Mouse (Mus musculus): Measurements from ENCODE around the gene Il33. TPM values are rescaled to one million over a fixed set of nuclear protein-coding genes. Genes with fewer than 3 reads are reported as not detected.

The Il33 gene
- total RNA-seq, 2 experiments from 2014 or later = 29.9 to 37.1 TPM

GRCm38 (mm10) chr19:29894381-29894780, 30.5 kb upstream of the Il33 start:
- TF ChIP-seq CTCF (IDR thresholded peaks at IDR 0.05) = no peak
- Histone ChIP-seq H3K4me3 (no peak overlapping the region), H3K27ac (no peak overlapping the region)
- DNase-seq (ENCODE audit: extremely low spot score in 1 of 2, low spot score in 2 of 2) = no peak
- intact Hi-C loops (cut with DNase I) = no loop called here

- Histone ChIP-seq H3K4me3 (no peak overlapping the region), H3K27ac (no peak overlapping the region)
- intact Hi-C loops (cut with DNase I) = no loop called here
- TF ChIP-seq CTCF (IDR thresholded peaks at IDR 0.05) = no peak
- no peak for DNase-seq (ENCODE audit: extremely low spot score in 1 of 2, low spot score in 2 of 2)
Observed at GRCm38 (mm10) chr19:29895047-29895446, 29.9 kb upstream of the Il33 start.

GRCm38 (mm10) chr19:29900318-29900717, 24.6 kb upstream of the Il33 start:
- Histone ChIP-seq H3K27ac (no peak overlapping the region), H3K4me3 (no peak overlapping the region)
- no peak for DNase-seq (ENCODE audit: extremely low spot score in 1 of 2, low spot score in 2 of 2)
- intact Hi-C loops (cut with DNase I) = no loop called here
- no peak for TF ChIP-seq CTCF (IDR thresholded peaks at IDR 0.05)

- Histone ChIP-seq H3K27ac (no peak overlapping the region), H3K4me3 (no peak overlapping the region)
- DNase-seq (ENCODE audit: extremely low spot score in 1 of 2, low spot score in 2 of 2) = no peak
- TF ChIP-seq CTCF (IDR thresholded peaks at IDR 0.05) = no peak
- intact Hi-C loops (cut with DNase I) = no loop called here
Observed at GRCm38 (mm10) chr19:29902343-29903070, 22.4 kb upstream of the Il33 start.

- no peak for TF ChIP-seq CTCF (IDR thresholded peaks at IDR 0.05)
- Histone ChIP-seq H3K27ac (no peak overlapping the region), H3K4me3 (no peak overlapping the region)
- intact Hi-C loops (cut with DNase I) = no loop called here
- DNase-seq (ENCODE audit: extremely low spot score in 1 of 2, low spot score in 2 of 2) = no peak
Observed at GRCm38 (mm10) chr19:29905896-29906295, 19.0 kb upstream of the Il33 start.

- H3K4me3 ChIP-seq = no peak overlapping the region
- intact Hi-C loops (cut with DNase I) = no loop called here
- DNase-seq (ENCODE audit: extremely low spot score in 1 of 2, low spot score in 2 of 2) = no peak
- no peak overlapping the region for H3K27ac ChIP-seq
- TF ChIP-seq CTCF (IDR thresholded peaks at IDR 0.05) = no peak
Observed at GRCm38 (mm10) chr19:29909166-29909565, 15.7 kb upstream of the Il33 start.

- intact Hi-C loops (cut with DNase I) = no loop called here
- H3K4me3 ChIP-seq = no peak overlapping the region
- no peak for DNase-seq (ENCODE audit: extremely low spot score in 1 of 2, low spot score in 2 of 2)
- no peak for TF ChIP-seq CTCF (IDR thresholded peaks at IDR 0.05)
- no peak overlapping the region for H3K27ac ChIP-seq
Observed at GRCm38 (mm10) chr19:29911919-29912318, 13.0 kb upstream of the Il33 start.

- no peak for DNase-seq (ENCODE audit: extremely low spot score in 1 of 2, low spot score in 2 of 2)
- Histone ChIP-seq H3K4me3 (no peak overlapping the region), H3K27ac (peak overlapping the region; percentile 19; the same call in 1 of the 2 replicates)
- no peak for TF ChIP-seq CTCF (IDR thresholded peaks at IDR 0.05)
- intact Hi-C loops (cut with DNase I) = no loop called here
Observed at GRCm38 (mm10) chr19:29917421-29917820, 7.5 kb upstream of the Il33 start.

- intact Hi-C loops (cut with DNase I) = loop anchor here (5.0 kb wide), 1 partner anchor 84 kb away; no protein-coding TSS in a partner anchor
- peak overlapping the region; percentile 34; the same call in 1 of the 2 replicates for H3K27ac ChIP-seq
- H3K4me3 ChIP-seq = peak overlapping the region; percentile 24
- DNase-seq (ENCODE audit: extremely low spot score in 1 of 2, low spot score in 2 of 2) = no peak
- no peak for TF ChIP-seq CTCF (IDR thresholded peaks at IDR 0.05)
Observed at GRCm38 (mm10) chr19:29926101-29926755, 1.3 kb downstream of the Il33 start.

- no peak for TF ChIP-seq CTCF (IDR thresholded peaks at IDR 0.05)
- Histone ChIP-seq H3K27ac (no peak overlapping the region), H3K4me3 (no peak overlapping the region)
- DNase-seq (ENCODE audit: extremely low spot score in 1 of 2, low spot score in 2 of 2) = no peak
- intact Hi-C loops (cut with DNase I) = no loop called here
Observed at GRCm38 (mm10) chr19:29930296-29930695, 5.4 kb downstream of the Il33 start.

GRCm38 (mm10) chr19:29937445-29937844, 12.5 kb downstream of the Il33 start:
- intact Hi-C loops (cut with DNase I) = no loop called here
- no peak for TF ChIP-seq CTCF (IDR thresholded peaks at IDR 0.05)
- Histone ChIP-seq H3K27ac (no peak overlapping the region), H3K4me3 (no peak overlapping the region)
- no peak for DNase-seq (ENCODE audit: extremely low spot score in 1 of 2, low spot score in 2 of 2)

GRCm38 (mm10) chr19:29940239-29940638, 15.3 kb downstream of the Il33 start:
- H3K4me3 ChIP-seq = no peak overlapping the region
- TF ChIP-seq CTCF (IDR thresholded peaks at IDR 0.05) = no peak
- no peak for DNase-seq (ENCODE audit: extremely low spot score in 1 of 2, low spot score in 2 of 2)
- H3K27ac ChIP-seq = no peak overlapping the region
- intact Hi-C loops (cut with DNase I) = no loop called here

- Histone ChIP-seq H3K4me3 (no peak overlapping the region), H3K27ac (no peak overlapping the region)
- intact Hi-C loops (cut with DNase I) = no loop called here
- no peak for TF ChIP-seq CTCF (IDR thresholded peaks at IDR 0.05)
- no peak for DNase-seq (ENCODE audit: extremely low spot score in 1 of 2, low spot score in 2 of 2)
Observed at GRCm38 (mm10) chr19:29941208-29941607, 16.3 kb downstream of the Il33 start.

Measured in left cerebral cortex, adult 2 months (tissue).